Mouse (Mus musculus): ENCODE data around the gene Slc25a15.

Gene Slc25a15

DNA sequence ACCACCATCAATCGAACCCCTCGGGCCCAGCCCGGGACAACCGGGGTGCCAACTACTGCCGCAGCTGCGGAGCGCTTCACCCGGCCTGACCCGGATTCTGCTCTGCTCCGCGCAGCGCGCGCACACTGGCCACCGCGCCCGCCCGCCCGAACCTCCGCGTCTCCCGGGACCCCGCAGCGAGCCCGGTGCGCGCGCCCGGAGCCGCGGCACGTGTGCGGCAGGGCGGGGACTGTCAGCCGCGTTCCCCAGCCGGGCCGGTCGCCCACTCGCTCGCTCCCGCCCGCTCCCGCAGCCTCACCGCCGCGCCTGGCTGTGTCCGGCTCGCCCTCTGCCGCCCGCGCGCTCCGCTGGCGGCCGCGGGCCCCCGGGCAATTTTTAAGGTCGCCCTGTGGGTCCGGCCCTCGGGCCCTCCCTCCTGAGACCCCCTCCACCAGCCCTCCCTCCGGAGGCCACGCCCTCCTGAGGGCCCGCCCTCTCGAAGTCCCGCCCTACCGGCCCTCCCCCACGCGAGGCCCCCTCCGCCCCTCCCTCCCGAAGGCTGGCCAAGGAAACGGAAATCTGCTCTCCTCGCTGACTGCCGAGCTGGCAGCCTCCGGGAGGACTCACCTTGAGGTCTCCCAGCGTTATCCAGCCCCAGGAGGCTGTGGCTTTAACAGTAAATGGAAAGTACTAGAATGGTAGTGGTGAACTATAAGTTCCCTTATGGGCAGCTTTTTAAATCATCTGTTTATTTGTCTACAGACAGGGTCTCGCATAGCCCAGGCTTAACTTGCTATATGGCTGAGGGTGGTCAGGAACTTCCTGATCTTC lies at the start of gene Slc25a15:
TSS of gene Slc25a15 (minus strand) at position 456 of the 810 bp plus-strand sequence.
- DNase-seq = peak; percentile 87

DNA sequence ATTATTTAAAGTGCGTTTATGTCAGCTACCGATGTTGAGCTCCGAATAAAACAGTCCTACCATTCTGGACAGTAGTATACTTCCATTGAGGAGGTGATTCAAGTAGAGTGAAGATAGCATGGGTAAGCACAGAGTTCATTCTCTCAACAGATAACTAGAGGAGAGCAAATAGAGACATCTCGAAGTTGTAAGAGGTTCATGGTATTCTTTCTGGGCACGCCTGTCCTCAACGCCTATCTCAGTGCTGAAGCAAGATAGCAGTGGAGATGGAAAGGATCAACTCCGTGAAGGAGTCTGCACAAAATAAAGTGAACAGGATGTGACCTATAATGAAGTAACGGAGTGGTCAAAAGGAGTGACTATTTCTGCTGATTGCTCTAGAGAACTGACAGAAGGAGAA lies 13.6 kb upstream of the Slc25a15 start:
- no peak for DNase-seq

DNA sequence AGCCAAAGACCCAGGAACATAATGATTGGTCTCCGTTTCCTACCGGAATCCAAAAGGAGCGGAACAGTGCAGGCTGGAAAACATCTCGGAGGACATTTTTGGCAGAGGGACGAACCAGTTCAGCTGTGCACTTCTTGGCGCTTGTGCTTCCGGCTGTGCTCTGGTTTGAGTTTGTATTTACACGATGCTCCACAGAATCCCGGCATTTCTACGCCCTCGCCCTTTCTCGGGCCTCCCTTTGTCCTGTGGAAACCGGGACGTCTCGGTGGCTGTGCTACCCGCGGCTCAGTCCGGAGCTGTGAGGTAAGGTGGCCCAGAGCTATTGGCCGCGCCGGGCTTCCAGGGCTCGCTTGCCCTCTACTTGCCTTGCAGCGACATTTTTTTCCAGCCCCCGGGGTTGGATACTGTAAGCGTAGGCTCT lies 12.9 kb upstream of the Slc25a15 start, which contains the start of gene Mrps31:
TSS of gene Mrps31 (plus strand) at position 80 of the 421 bp plus-strand sequence.
- peak; percentile 73 for DNase-seq

DNA sequence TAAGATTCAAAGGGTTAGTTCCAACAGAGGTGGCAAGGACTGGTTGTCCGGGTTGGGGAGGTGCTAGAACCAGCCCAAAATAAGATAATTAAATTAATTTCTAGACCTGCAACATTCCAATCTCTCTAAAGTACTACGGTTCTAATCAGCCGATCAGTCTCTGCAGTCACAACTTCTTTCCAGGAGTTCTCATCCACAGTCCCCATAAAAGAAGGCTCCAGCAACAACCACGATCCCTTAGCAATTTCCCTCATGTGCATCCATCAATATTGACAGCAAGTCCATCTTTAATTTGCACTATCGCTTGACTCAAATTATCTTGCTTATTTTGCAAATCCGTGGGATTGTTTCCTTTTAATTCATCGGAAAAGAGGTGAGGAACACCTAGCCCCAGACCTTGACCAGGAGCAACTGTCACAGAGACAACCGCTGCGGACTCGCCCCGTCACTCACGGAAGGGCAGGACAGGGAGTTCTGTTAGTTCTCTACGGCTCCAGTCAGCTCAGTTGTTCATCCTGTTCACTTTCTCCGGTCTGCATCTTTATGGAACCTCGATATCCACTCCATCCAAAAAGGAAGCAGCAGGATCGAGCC lies 12.4 kb upstream of the Slc25a15 start:
- no peak for DNase-seq

- DNase-seq = no peak
Observed at GRCm38 (mm10) chr8:22405733-22406132, 7.3 kb upstream of the Slc25a15 start.

DNA sequence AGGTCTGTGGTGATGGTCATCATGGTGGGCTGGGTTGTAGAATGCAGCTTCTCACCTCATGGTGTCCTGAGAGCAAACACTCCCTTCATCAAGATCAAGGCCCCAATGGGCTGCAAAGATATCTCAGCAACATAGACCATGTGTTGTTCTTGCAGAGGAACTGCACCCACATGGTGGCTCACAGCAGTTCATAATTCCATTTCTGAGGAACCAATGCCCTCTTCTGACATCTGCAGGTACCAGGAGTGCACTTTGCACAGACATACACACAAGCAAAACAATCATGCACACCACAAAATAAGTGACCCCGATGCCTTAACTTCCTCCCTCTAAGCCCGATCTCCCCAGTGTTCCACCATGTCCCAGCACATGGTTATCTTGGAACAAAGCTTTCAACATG lies 4.8 kb upstream of the Slc25a15 start:
- no peak for DNase-seq

DNA sequence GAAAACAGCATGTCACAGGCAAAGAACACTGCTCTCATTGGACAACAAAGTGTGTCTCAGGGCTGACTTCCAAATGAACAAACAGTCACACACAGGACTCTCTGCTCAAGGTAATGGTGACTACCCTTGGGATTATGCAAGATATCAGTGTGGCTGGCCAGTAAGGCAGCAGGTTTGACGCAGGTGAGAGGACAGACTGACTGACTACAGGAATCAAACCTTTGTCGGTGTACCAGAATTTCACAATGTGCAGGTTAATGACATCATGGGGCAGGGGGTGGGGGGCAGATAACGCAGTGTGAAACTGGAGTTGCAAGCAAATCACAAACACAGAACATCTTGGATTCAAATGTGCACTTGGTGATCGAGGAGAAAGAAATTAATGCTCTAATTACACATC lies 2.2 kb upstream of the Slc25a15 start:
- DNase-seq = no peak

DNA sequence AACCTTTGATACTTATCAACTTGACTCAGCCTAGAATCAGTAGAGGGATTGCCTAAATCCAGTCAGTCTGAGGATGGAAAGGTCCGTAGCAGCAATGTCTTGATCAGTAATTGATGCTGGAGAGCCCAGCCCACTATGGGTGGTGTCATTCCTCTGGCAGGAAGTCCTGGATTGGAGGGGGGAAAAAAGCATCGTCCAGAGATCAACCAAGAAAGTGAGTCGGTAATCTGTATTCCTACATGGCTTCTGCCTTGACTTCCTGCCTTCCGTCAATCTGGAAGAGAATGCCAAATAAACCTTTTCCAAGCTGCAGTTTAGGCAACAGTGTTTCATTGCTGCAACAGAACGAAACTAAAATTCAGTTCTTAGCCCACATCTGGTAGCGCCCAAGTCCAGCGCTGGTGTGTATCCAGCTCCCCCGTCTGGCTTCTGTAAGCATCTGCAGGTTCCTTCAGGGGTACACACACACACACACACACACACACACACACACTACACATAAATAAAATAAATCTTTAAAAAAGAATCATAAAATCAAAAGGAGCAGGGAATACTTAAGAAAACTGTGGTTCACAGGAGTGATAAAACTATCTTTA lies 986 bp upstream of the Slc25a15 start:
- DNase-seq = no peak

DNA sequence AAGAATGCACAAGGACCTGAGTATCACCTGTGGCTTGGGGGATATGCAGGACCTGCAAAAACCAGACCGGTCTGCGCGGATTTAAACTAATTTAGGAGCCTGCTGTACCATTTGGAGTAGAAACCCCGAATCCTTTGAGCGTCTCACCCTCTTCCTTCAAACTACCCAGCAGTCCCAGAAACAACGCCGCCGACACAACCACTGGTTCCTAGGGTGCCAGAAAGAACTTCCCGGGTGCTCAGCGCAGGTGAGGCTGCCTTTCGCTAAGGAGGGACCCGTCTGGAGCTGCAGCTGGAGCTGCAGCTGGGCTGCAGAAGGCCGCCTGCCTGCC lies 621 bp downstream of the Slc25a15 start:
- no peak for DNase-seq

GRCm38 (mm10) chr8:22395256-22395655 lies 3.1 kb downstream of the Slc25a15 start:
- DNase-seq = no peak

GRCm38 (mm10) chr8:22394471-22394870 lies 3.9 kb downstream of the Slc25a15 start:
- no peak for DNase-seq

- no peak for DNase-seq
Observed at GRCm38 (mm10) chr8:22390766-22391463, 7.5 kb downstream of the Slc25a15 start.

GRCm38 (mm10) chr8:22389874-22390273 lies 8.5 kb downstream of the Slc25a15 start:
- DNase-seq = no peak

- no peak for DNase-seq
Observed at GRCm38 (mm10) chr8:22385158-22385557, 13.2 kb downstream of the Slc25a15 start.

- DNase-seq = no peak
Observed at GRCm38 (mm10) chr8:22382824-22383595, 15.4 kb downstream of the Slc25a15 start.

DNA sequence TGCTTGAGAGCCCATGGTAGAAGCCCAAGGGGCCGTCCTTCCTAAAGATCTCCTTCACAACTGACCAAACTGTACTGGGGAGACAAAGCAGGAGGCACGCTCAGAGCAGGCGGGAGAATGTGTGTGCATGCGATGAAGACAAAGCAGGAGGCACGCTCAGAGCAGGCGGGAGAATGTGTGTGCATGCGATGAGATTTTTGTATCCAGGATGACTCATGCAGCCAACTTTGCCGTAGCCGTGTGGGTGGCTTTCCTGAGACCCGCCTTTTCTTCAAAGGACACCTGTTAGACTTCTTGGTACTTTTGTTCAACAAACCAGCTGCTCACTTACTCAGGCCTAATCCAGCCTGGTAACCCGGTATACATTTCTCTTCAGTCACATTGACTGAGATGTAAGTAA lies 17.5 kb downstream of the Slc25a15 start:
- DNase-seq = no peak

GRCm38 (mm10) chr8:22376903-22377302 lies 21.5 kb downstream of the Slc25a15 start:
- peak; percentile 29 for DNase-seq

GRCm38 (mm10) chr8:22376311-22376710 lies 22.1 kb downstream of the Slc25a15 start:
- DNase-seq = no peak

GRCm38 (mm10) chr8:22359882-22360281 lies 38.5 kb downstream of the Slc25a15 start:
- no peak for DNase-seq

GRCm38 (mm10) chr8:22359359-22359758 lies 39.0 kb downstream of the Slc25a15 start:
- no peak for DNase-seq

DNA sequence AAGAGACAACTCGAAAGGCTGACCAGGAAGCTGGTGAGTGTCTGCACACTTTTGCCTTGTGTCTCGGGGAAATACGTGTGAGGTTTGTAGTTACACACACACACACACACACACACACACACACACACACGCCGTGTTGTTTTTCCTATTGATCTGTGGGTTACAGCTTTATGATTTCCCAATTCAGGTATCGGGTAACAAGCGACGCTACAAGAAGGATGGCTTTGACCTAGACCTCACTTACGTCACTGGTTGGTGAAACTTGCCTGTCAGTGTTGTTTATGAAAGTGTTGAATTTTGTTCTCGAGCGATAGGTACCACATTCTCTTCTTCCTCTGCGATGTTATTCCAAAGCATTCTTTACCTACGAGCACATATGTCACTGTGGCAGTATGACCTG lies 63.0 kb downstream of the Slc25a15 start:
- DNase-seq = no peak

Data from right cerebral cortex, postnatal 4 days (tissue).